Mouse (Mus musculus): ENCODE measurements at regions not wholly inside any gene's neighbourhood (a gene's known extent, or its start where the extent isn't known, plus 50 kb on each side); places are given as distances from the start of the nearest gene placed in this dataset.

DNA sequence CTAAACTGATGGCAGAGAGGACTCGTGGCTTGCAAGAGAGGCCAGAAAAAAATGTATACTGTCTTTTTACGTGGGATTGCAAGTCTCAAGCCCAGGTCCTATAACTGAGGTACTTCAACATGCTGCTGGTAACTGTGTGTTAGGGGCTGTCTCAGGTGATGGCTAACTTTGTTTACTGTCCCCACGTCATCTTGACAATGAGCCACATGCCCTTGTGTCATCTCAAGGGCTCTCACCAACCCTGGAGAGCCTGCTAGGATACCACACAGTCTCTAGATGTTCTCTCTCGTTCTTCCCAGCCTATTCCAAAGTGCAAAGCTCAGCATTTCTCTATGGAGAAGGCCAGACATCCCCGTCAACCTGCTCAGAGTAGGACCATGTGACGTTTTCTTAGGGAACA, 340.6 kb upstream of the Tbx3 start:
- H3K27me3 ChIP-seq (ENCODE audit: insufficient read depth, low read length), result no peaks in the 10 kb centered on the region
- TF ChIP-seq NANOG (IDR thresholded peaks at IDR 0.05; ENCODE audit: borderline replicate concordance, low read length) (no peak), CTCF (conservative IDR thresholded peaks at IDR 0.05; ENCODE audit: low read length) (no peak), POU5F1 (IDR thresholded peaks at IDR 0.05; ENCODE audit: borderline replicate concordance, low read length) (no peak)
- H3K36me3 ChIP-seq (ENCODE audit: insufficient read depth, low read length), result no peaks in the 10 kb centered on the region
- H3K4me1 ChIP-seq (replicated peaks; ENCODE audit: low read depth, low read length), result no peaks in the 10 kb centered on the region
- H3K9me3 ChIP-seq (ENCODE audit: low read length), result no peaks in the 10 kb centered on the region
- no peak overlapping the region for H3K4me3 ChIP-seq (replicated peaks; ENCODE audit: low read length)

DNA sequence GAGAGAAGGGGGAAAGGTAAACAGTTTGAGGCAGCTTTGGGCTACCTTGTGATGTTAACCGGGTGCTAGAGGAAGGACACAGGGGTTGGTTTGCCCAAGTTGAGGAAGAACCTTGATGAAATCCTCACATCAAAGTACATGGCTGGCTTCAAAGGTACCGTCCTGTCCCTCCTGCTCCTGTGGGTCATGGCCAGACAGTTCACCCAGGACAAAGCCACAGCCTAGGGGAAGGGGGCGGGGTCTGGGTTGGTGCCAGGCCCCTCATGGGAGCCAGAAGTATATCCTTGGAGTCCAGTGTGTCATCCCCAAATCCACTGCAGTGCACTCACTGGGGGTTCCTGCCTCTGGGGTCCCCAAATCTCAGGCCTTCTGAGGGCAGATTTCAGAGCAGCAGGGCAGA, 339.0 kb upstream of the Tbx3 start:
- H3K27me3 ChIP-seq (ENCODE audit: insufficient read depth, low read length), result no peaks in the 10 kb centered on the region
- no peaks in the 10 kb centered on the region for H3K36me3 ChIP-seq (ENCODE audit: insufficient read depth, low read length)
- no peaks in the 10 kb centered on the region for H3K4me1 ChIP-seq (replicated peaks; ENCODE audit: low read depth, low read length)
- TF ChIP-seq CTCF (conservative IDR thresholded peaks at IDR 0.05; ENCODE audit: low read length) (no peak), NANOG (IDR thresholded peaks at IDR 0.05; ENCODE audit: borderline replicate concordance, low read length) (no peak), POU5F1 (IDR thresholded peaks at IDR 0.05; ENCODE audit: borderline replicate concordance, low read length) (no peak)
- H3K4me3 ChIP-seq (replicated peaks; ENCODE audit: low read length), result no peak overlapping the region
- no peaks in the 10 kb centered on the region for H3K9me3 ChIP-seq (ENCODE audit: low read length)

DNA sequence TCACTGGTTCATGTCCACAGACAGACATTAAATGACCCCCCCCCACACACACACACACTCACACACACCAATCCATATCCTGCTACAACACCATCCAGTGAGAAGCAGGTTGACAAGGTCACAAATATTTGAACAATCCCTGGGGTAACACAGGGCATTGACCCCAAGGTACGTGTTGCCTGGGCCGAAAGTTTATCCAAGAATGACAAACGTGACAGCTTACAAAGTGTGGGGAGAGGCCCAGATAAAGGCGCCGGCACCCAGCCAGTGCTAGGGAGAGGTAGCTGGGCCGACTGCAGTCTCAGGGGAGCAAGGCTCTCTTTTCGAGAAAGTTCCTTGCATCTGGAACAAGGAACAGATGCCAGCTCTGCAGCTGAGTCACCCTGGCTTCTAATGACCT, 337.8 kb upstream of the Tbx3 start:
- no peak for TF ChIP-seq POU5F1 (IDR thresholded peaks at IDR 0.05; ENCODE audit: borderline replicate concordance, low read length)
- no peak for TF ChIP-seq NANOG (IDR thresholded peaks at IDR 0.05; ENCODE audit: borderline replicate concordance, low read length)
- TF ChIP-seq CTCF (conservative IDR thresholded peaks at IDR 0.05; ENCODE audit: low read length), result no peak
- H3K4me1 ChIP-seq (replicated peaks; ENCODE audit: low read depth, low read length), result no peaks in the 10 kb centered on the region
- H3K27me3 ChIP-seq (ENCODE audit: insufficient read depth, low read length), result no peaks in the 10 kb centered on the region
- no peak overlapping the region for H3K4me3 ChIP-seq (replicated peaks; ENCODE audit: low read length)
- no peaks in the 10 kb centered on the region for H3K9me3 ChIP-seq (ENCODE audit: low read length)
- H3K36me3 ChIP-seq (ENCODE audit: insufficient read depth, low read length), result no peaks in the 10 kb centered on the region

DNA sequence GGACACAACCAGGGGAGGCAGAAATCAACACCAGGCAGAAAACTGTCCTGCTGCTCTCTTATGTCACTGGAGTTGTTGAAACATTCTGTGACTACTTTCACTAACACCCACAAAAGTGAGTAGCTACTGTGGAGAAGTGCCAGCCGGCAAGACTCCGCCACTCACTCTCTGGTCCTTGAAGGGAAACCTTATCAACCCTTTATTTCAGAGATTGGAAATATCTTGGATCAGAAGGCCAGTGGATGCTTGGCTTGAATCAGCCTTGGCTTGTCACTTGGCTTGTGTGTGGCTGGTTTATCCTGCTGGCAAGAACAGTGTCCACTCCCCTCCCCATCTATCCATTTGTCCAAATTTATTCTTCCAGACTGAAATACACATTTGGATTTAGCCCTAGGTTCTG, 335.3 kb upstream of the Tbx3 start:
- no peaks in the 10 kb centered on the region for H3K9me3 ChIP-seq (ENCODE audit: low read length)

DNA sequence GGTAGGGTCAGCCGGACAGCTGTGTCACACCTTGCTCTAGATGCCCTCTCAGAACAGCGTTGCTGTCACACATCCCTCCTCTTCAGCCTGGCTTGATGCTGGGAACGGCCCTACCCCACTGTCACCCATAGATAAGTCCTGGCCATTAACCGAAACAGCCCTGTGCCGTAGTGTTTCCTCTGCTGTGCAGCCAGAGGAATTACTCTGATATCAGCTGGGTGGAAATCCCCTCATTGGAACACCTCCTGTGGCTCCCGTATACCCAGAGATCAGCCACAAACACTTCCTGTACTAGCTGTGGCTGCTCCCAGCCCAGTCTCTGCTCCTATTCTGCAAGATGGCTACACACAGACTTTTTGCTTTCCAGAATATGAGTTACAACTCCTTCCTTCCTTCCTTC, 334.5 kb upstream of the Tbx3 start:
- Histone ChIP-seq H3K4me1 (replicated peaks; ENCODE audit: low read depth, low read length) (no peaks in the 10 kb centered on the region), H3K9me3 (ENCODE audit: low read length) (no peaks in the 10 kb centered on the region), H3K36me3 (ENCODE audit: insufficient read depth, low read length) (no peaks in the 10 kb centered on the region), H3K4me3 (replicated peaks; ENCODE audit: low read length) (no peak overlapping the region), H3K27me3 (ENCODE audit: insufficient read depth, low read length) (no peaks in the 10 kb centered on the region)
- TF ChIP-seq NANOG (IDR thresholded peaks at IDR 0.05; ENCODE audit: borderline replicate concordance, low read length), result no peak
- no peak for TF ChIP-seq POU5F1 (IDR thresholded peaks at IDR 0.05; ENCODE audit: borderline replicate concordance, low read length)
- no peak for TF ChIP-seq CTCF (conservative IDR thresholded peaks at IDR 0.05; ENCODE audit: low read length)

More for the DNA sequence above, 335.3 kb upstream of the Tbx3 start:
- Histone ChIP-seq H3K4me1 (replicated peaks; ENCODE audit: low read depth, low read length) (no peaks in the 10 kb centered on the region), H3K27me3 (ENCODE audit: insufficient read depth, low read length) (no peaks in the 10 kb centered on the region), H3K36me3 (ENCODE audit: insufficient read depth, low read length) (no peaks in the 10 kb centered on the region), H3K4me3 (replicated peaks; ENCODE audit: low read length) (no peak overlapping the region)
- TF ChIP-seq POU5F1 (IDR thresholded peaks at IDR 0.05; ENCODE audit: borderline replicate concordance, low read length), result no peak
- TF ChIP-seq NANOG (IDR thresholded peaks at IDR 0.05; ENCODE audit: borderline replicate concordance, low read length), result no peak
- no peak for TF ChIP-seq CTCF (conservative IDR thresholded peaks at IDR 0.05; ENCODE audit: low read length)

DNA sequence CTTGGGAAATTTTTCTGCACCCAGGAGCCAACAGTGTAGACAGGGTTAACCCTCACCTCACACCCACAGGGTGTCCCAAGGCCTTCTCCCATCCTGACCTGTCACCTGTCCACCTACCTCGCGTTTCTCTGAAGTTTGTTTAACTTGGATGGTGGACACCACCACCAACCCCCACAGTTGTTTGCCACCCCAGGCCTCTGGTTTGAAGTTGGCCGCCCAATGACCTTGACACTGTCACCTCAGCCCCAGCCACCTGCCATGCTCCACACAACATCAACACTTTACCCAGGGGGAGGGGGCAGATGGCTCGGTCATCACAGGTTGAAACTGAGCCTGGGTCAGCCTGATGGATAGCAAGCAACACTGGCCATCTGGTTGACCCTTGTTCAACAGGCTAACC, 332.7 kb upstream of the Tbx3 start:
- Histone ChIP-seq H3K9me3 (ENCODE audit: low read length) (no peaks in the 10 kb centered on the region), H3K4me1 (replicated peaks; ENCODE audit: low read depth, low read length) (no peaks in the 10 kb centered on the region), H3K27me3 (ENCODE audit: insufficient read depth, low read length) (no peaks in the 10 kb centered on the region), H3K4me3 (replicated peaks; ENCODE audit: low read length) (no peak overlapping the region), H3K36me3 (ENCODE audit: insufficient read depth, low read length) (no peaks in the 10 kb centered on the region)
- TF ChIP-seq POU5F1 (IDR thresholded peaks at IDR 0.05; ENCODE audit: borderline replicate concordance, low read length), result no peak
- no peak for TF ChIP-seq CTCF (conservative IDR thresholded peaks at IDR 0.05; ENCODE audit: low read length)
- no peak for TF ChIP-seq NANOG (IDR thresholded peaks at IDR 0.05; ENCODE audit: borderline replicate concordance, low read length)

DNA sequence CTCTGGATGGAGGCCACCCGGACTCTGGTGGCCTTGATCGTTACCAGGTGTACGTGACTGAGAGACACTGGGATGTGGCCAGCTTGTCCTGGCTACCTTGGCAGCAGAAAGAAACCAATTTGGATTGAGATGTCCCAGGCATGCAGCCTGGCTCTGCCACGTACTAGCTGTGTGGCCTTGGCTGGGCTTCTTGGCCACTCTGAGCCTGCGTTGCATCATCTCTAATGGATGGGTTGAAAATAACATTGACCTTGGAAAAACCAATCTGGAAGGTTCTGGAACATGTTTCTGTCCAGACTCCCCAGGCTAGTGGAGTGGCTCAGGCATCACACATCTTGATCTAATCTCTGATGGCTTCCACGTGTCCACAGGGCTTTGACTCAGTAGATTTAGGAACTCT, 331.8 kb upstream of the Tbx3 start:
- H3K36me3 ChIP-seq (ENCODE audit: insufficient read depth, low read length), result no peaks in the 10 kb centered on the region
- no peak for TF ChIP-seq NANOG (IDR thresholded peaks at IDR 0.05; ENCODE audit: borderline replicate concordance, low read length)
- TF ChIP-seq CTCF (conservative IDR thresholded peaks at IDR 0.05; ENCODE audit: low read length), result no peak
- TF ChIP-seq POU5F1 (IDR thresholded peaks at IDR 0.05; ENCODE audit: borderline replicate concordance, low read length), result no peak
- H3K4me3 ChIP-seq (replicated peaks; ENCODE audit: low read length), result no peak overlapping the region
- no peaks in the 10 kb centered on the region for H3K4me1 ChIP-seq (replicated peaks; ENCODE audit: low read depth, low read length)
- H3K9me3 ChIP-seq (ENCODE audit: low read length), result no peaks in the 10 kb centered on the region
- no peaks in the 10 kb centered on the region for H3K27me3 ChIP-seq (ENCODE audit: insufficient read depth, low read length)

DNA sequence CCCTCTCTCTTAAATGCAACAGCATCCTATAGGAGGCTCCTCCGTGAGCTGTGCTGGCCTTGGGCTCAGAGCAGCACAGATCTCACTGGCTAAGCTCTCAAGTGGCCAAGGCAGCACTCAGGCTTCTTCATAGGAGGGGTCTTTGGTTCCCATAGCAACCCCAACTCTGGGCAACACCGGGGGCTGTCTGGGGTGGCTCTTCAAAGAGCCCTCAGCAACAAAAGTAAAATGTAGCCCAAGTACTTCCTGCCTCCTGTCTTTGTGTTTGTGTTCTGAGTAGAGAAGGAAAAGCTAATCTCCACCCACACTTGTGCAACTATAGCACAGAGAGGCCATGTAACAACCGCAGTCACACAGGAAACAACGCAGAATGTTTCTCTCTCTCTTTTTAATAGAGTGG, 322.2 kb upstream of the Tbx3 start:
- H3K4me1 ChIP-seq (replicated peaks; ENCODE audit: low read depth, low read length), result no peaks in the 10 kb centered on the region
- H3K9me3 ChIP-seq (ENCODE audit: low read length), result no peaks in the 10 kb centered on the region
- H3K4me3 ChIP-seq (replicated peaks; ENCODE audit: low read length), result no peak overlapping the region
- H3K27me3 ChIP-seq (ENCODE audit: insufficient read depth, low read length), result no peaks in the 10 kb centered on the region
- no peaks in the 10 kb centered on the region for H3K36me3 ChIP-seq (ENCODE audit: insufficient read depth, low read length)
- no peak for TF ChIP-seq NANOG (IDR thresholded peaks at IDR 0.05; ENCODE audit: borderline replicate concordance, low read length)
- TF ChIP-seq POU5F1 (IDR thresholded peaks at IDR 0.05; ENCODE audit: borderline replicate concordance, low read length), result no peak
- TF ChIP-seq CTCF (conservative IDR thresholded peaks at IDR 0.05; ENCODE audit: low read length), result no peak

DNA sequence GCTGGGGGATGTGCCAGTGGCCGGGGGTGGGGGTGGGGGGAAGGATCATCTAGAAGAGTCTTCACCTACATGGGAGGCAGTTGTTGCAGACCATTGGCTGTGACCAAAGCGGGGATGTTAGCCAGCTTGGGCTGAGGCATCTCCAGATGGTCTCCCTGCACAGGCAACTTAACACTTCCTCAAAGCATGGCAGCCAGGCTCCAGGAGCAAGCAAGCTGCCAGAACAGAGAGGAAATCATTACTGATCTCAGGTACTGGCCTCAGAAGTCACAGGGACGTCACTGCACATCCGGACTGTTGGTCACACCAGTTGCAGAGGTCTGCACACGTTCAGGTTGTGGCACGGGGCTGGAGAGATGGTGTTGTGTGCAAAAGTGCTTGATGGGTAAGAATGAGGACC, 321.1 kb upstream of the Tbx3 start:
- no peaks in the 10 kb centered on the region for H3K9me3 ChIP-seq (ENCODE audit: low read length)
- H3K36me3 ChIP-seq (ENCODE audit: insufficient read depth, low read length), result no peaks in the 10 kb centered on the region
- no peaks in the 10 kb centered on the region for H3K27me3 ChIP-seq (ENCODE audit: insufficient read depth, low read length)
- TF ChIP-seq POU5F1 (IDR thresholded peaks at IDR 0.05; ENCODE audit: borderline replicate concordance, low read length), result no peak
- TF ChIP-seq CTCF (conservative IDR thresholded peaks at IDR 0.05; ENCODE audit: low read length), result no peak
- no peak for TF ChIP-seq NANOG (IDR thresholded peaks at IDR 0.05; ENCODE audit: borderline replicate concordance, low read length)
- H3K4me1 ChIP-seq (replicated peaks; ENCODE audit: low read depth, low read length), result no peaks in the 10 kb centered on the region
- no peak overlapping the region for H3K4me3 ChIP-seq (replicated peaks; ENCODE audit: low read length)
